Mouse (Mus musculus): ENCODE measurements around the gene Sult5a1.
A peak's percentile ranks its signal among the peaks of the same experiment; 100 is the strongest.
"Not testable (repeated sequence)": the region's sequence is repeated elsewhere in the genome, so short reads cannot be mapped to it uniquely, and the experiment has no call there.

Gene Sult5a1

DNA sequence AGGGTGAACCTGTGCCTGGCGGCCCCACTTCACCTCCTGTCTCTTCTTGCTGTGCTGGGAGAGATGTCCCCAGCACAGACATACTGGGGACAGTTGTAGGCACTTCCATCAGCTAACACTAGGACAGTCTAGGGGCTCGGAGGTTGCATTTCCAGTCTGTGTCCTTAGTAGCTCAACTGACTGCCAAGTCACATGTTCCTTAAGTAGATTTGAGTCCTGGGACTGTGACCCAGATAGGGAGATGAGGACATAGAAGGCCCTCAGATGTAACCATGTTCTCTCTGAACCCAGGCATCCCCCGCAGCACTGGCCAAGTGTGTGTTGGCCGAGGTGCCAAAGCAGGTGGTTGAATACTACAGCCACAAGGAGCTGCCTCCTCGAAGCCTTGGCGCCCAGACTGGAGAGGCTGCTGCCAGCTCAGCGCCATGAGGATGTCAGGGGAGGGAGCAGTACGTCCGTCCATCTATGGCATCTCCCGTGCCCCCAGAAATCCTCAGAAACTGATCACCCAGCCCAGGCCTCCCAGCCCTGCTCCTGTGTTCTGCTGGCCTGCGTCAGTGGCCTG lies 23.9 kb downstream of the Sult5a1 start:
- no peak for DNase-seq

GRCm38 (mm10) chr8:123132953-123133352 lies 25.2 kb downstream of the Sult5a1 start:
- no peak for DNase-seq

DNA sequence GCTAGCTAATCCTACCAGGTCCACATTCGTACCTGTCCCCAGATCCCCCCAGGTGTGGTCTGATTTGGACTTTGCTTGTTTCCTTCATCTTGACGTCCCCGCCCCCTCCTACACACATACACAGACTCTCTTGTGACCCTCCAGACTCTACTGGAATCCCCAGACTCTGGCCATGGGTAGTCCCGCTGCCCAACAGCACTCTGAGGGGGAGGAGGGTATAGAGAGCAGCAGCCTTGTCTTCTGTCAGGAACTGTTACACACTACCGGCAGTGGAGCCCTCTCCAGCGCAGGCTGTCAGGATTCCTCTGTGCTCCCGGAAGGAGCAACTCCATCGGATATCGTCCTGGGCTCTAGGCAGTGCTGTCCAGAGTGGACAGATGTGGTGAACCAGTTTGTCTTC lies 27.1 kb downstream of the Sult5a1 start:
- no peak for DNase-seq

DNA sequence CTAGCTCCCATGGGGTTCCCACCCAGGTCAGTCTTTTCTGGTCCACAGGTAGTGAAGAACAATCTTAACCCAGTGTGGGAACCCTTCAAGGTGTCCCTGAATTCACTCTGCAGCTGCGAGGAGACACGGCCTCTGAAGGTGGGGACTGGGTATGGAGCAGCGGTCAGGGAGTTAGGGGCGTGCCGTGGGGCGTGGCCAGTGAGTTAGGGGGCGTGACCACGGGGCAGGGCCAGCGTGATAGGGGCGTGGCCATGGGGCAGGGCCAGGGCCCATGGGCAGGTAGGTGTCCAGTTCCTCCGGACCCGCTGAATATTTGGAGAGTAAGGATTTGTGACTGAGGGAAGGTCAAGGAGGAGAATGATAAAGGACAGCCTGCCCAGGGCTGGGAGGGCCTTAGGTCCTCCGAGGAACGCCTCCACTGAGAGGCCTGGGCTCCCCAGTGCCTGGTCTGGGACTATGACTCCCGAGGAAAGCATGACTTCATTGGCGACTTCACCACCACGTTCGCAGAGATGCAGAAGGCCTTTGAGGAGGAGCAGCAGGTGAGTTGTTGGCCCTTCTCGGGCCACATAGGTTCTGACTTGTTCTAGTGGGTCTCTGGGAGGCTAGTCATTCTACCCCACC lies 31.8 kb downstream of the Sult5a1 start:
- DNase-seq = no peak

DNA sequence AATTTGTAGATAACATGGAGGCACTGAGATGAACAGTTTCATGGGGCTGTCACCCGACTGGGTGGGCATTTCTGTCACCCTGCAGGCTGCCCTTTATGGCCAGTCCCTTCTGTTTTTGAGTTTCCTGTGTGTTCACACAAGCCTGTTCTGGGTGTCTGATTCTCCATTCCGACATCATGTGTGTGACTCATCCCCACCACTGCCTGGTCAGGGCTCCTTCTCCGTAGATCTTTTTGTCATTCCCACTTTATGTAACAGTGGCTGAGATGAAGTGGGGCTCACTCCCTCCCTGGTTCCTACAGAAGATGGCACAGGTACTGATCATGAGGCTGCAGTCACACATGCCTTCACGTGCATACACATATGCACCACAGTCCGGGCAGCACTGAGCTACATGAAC lies 35.4 kb downstream of the Sult5a1 start:
- no peak for DNase-seq

- DNase-seq = no peak
These were observed 36.1 kb downstream of the Sult5a1 start for GRCm38 (mm10) chr8:123122059-123122458.

DNA sequence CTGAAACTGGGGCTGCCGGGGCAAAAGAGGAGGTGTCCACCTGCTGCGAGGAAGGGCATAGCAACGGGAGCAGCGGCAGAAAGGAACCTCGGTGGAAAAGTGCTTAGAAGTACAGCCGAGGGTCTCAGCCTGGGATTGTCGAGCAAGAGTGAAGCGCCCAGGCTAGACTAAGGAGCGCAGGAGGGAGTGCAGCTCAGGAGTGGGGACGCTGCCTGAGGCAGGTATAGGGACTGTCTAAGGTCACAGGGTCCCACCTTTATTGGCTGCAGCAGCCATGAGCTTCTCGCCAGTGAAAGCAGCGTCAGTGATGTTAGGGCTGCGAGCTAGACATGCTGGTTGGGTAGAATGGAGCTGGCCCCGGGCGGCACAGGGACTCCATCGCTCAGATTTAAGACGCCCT lies 40.4 kb downstream of the Sult5a1 start:
- no peak for DNase-seq

DNA sequence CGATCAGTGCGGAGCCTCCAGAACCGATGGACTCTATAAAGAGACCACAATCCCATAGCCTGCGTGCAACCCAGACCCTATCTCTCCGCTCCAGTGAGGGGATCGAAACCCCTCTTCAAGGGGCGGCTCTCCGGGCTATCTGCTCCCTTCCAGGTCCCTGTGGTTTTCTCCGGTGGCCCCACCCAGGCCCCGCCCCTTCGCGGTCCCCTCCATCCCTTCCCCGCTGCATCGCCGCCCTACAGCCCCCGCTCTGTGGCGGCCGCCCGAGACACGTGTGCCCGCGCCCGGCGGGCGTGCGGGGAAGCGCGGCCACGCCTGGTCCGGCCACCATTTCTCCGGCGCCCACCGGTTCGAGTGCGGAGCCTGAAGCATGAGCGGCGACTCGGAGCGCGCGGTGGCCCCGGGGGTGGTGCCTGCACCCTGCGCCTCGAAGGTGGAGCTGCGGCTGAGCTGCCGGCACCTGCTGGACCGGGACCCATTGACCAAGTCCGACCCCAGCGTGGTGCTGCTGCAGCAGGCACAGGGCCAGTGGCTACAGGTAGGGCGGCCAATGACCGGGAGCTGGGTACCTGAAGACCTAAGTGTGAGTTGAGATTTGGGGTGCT lies 40.9 kb downstream of the Sult5a1 start, which contains the start of gene Cpne7:
Cpne7 (plus strand) TSS at position 248 of the 605 bp plus-strand sequence.
- no peak for DNase-seq

GRCm38 (mm10) chr8:123114644-123115043 lies 43.5 kb downstream of the Sult5a1 start:
- no peak for DNase-seq

DNA sequence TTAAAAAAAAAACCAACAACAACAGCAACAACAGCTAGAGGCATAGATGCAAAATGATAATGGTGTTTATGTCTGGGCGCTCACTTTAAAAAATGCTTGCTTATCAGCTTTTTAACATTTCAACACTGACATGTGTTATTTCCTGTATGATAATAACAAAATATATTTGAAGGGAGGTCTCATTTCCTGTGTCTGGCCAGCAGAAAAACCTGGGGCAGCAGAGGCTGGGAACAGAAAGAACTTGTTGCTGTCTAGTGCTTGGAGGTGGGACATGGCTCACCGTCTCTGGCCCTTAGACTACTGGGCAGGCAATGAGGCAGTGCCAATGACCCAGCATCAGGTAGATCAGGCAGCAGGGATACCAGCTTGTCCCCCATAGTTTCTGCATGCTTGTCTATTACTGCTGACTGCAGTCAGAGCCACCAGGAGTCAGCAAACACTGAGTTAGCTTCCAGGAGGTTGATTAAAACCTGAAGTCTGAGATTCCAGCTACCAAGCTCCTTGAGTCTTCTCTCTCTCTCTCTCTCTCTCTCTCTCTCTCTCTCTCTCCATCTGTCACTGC lies 44.1 kb downstream of the Sult5a1 start:
- DNase-seq = no peak

DNA sequence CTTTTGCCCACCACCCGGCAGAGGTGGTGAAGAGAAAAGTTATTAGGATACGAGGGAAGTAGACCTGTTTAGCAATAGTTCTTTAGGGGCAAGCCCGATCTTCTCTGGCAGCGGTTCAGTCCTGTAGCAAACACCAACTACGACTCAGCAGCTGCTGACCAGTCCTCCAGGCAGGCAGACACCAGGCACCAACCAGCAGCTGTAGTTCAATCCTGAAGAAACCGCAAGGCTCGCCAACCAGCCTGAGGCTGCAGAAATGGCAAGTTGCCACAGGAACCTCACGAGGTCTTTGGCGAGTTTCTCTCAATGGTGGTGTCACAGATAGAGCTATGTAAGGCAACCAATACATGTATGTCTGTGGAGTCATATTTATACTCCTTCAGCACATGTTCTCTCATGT lies 45.2 kb downstream of the Sult5a1 start:
- DNase-seq = no peak

DNA sequence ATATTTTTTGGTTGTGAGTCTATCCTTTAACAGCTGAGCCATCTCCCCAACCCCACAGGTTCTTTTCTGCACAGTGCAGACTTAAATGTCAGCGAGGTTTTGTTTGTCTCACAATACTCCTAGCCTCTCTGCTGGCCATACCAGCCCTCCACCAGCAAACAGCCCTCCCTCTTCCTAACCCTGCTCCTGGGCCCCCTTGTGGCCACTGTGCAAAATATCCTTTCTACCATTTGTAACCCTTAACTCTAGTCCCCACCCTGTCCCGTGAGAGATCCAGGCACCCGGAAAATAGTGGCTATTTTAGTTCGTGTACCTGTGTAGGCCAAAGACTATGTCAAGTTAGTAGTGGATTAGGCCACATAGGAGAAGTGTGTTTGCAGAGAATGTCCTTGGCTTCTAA lies 47.5 kb downstream of the Sult5a1 start:
- DNase-seq = no peak

DNA sequence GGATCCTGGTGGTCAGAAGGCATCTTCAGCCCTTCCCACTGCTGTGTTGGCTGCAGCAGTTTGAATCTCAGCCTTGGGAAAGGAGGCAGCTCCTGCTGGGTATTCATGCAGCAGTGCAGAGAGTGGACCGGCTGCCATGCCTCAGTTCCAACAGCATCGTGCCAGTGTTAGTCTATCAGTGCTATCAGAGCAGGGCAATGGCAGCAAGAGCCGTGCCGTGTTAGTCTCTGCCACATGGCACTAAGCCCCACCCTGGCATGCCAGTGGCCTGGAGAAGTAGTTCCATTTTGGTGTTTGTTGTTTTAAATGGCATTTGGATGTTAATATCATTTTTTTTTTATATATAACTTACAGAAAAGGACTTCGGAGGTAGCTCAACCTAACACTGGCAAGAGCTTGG lies 49.2 kb downstream of the Sult5a1 start:
- DNase-seq = no peak

DNA sequence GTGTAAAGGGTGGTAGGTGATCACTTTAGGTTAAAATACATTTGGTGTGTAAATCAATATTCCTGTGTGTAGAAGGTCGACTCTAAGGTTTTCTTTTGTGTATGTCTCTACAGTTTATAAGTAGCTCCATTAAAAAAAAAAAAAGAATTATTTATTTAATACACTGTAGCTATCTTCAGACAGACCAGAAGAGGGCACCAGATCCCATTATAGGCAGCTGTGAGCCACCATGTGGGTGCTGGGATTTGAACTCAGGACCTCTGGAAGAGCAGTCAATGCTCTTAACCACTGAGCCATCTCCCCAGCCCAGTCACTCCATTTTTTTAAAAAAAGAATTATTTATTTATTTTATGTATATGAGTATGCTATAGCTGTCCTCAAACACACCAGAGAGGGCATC lies 50.1 kb downstream of the Sult5a1 start:
- no peak for DNase-seq

GRCm38 (mm10) chr8:123106531-123106930 lies 51.6 kb downstream of the Sult5a1 start:
- no peak for DNase-seq

DNA sequence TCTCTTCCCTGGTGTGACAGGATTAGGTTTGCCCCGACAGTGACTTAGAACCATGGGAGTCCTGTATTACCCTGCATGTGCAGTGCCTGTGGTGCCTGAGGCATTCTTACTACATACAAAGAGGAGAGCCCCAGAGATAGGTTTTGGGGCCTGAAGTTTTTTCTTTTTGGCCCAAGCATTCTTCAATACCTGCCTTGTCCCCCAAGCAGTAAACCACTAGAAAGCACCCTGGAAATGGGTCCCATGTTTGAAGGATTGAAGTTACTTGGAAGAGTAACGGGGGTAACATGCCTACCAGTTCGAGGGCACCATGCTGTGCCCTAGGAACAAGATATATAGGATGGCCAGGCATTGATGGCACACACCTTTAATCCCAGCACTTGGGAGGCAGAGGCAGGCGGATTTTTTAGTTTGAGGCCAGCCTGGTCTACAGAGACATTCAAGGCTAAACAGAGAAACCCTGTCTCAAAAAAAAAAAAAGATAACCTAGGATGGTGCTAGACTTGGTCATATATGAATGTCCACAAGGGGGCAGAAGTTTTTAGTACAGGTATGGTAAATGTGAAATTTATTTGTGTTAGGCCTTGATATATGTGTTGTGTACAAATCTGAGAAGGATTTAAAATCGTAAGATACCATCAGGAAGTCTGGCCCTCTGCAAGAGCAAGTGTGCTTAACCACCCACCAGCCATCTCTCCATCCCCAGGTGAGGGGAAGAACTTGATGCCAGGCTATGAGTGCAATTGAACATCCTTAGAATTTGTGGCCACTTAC lies 52.4 kb downstream of the Sult5a1 start:
- no peak for DNase-seq

GRCm38 (mm10) chr8:123104046-123104767 lies 53.9 kb downstream of the Sult5a1 start:
- DNase-seq = no peak

DNA sequence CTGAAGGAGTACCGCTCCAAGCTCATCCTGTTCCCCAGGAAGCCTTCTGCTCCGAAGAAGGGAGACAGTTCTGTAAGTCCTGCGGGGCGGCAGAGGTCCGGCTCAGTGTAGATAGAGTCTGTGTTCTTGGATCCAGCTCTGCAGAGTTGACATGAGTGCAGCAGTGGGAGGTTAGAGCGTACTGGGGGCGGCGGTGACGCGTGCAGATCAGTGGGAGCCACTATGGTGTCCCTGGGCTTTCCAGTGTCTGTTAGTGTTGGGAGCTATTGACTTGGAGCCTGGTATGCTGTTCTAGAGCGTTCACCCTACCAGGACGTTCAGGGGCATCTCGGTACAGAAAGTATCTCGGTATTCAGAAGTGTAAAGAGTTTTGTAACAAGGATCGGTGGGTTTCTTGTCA lies 54.8 kb downstream of the Sult5a1 start:
- no peak for DNase-seq

GRCm38 (mm10) chr8:123102855-123103254 lies 55.3 kb downstream of the Sult5a1 start:
- DNase-seq = not testable (repeated sequence)

DNA sequence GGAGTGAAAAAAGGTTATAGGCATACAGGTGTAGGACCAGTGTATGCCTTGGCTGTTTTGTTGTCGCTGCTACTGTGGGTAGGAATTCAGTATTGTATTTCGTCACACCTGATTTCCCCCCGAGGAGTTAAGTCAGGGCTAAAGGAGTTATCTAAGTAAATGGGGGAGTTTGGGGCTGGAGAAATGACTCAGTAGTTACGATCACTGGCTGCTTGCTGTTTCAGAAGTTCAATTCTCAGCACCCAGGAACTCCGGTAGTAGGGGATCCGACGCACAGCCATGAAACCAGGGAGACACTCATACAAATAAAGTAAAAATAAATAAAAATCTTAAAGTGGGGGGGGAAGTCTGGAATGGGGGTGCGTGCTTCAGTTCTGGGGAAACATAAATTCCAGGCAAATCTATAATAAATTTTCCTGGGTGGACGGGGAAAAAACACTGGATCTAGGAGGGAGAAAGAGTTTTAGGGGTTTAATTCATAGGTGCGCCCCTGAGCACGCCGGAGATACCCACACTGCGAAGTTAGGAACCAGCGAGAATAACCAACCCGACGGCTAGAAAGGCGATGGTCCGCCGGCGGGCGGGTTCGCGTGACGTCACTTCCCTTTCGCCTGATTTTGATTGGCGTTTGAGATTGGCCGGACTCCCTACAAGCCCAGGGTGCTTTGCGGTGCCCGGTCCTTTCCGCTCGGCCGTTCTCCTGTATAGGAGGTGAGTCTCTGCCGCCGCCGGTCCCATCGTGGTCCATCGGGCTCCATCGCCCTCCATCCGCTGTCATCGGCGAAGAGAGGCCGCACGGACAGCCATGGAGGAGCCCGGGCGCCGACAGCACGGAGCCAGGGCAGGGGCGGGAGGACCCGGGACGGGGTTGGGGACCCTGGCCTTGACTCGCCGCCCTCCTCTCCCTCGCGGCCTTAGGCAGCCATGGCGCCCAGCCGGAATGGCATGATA lies 56.1 kb downstream of the Sult5a1 start, which contains the start of gene Rpl13:
Rpl13 (plus strand) TSS at position 616 of the 951 bp plus-strand sequence.
- DNase-seq = peak; percentile 96

- no peak for DNase-seq
These were observed 56.9 kb downstream of the Sult5a1 start for GRCm38 (mm10) chr8:123101244-123101643.
